Mouse (Mus musculus): ENCODE results near the gene Trappc4. TPM values are rescaled to one million over a fixed set of nuclear protein-coding genes. Genes with fewer than 3 reads are reported as not detected.
A peak's percentile ranks its signal among the peaks of the same experiment; 100 is the strongest.

Trappc4 gene
- total and polyA plus RNA-seq, 2 experiments from 2014 or later: 30.8 to 72.5 TPM

- DNase-seq (ENCODE audit: low spot score) (peak; percentile 46), ATAC-seq (ENCODE audit: insufficient read depth, low read depth) (peak; percentile 57)
- no peak overlapping the region for H3K27ac ChIP-seq (ENCODE audit: low read depth)
- 21% methylated on average over 4 of the region's 4 CpGs for WGBS
- no peaks in the 10 kb centered on the region for H3K4me1 ChIP-seq (ENCODE audit: control insufficient read depth, insufficient read depth)
- H3K9me3 ChIP-seq (replicated peaks; ENCODE audit: control insufficient read depth, low read length): no peaks in the 10 kb centered on the region
- peaks cover 45% of the 10 kb centered on the region for H3K36me3 ChIP-seq (replicated peaks; ENCODE audit: control insufficient read depth, insufficient read depth, low read length)
- H3K27me3 ChIP-seq (ENCODE audit: control insufficient read depth, insufficient read depth, low read length): no peaks in the 10 kb centered on the region
- TF ChIP-seq CTCF (IDR thresholded peaks at IDR 0.05; ENCODE audit: low read depth) (peak; percentile 79), EP300 (IDR thresholded peaks at IDR 0.05; ENCODE audit: low read depth) (no peak)
- no peak overlapping the region for H3K4me2 ChIP-seq (ENCODE audit: low read depth, low read length)
- no peak overlapping the region for H3K9ac ChIP-seq (replicated peaks; ENCODE audit: low read depth, low read length)
- no peak overlapping the region for H3K4me3 ChIP-seq (ENCODE audit: low read depth, low read length)
Measured at GRCm38 (mm10) chr9:44391466-44391865, 15.9 kb downstream of the Trappc4 start.

GRCm38 (mm10) chr9:44389273-44389672 lies 18.1 kb downstream of the Trappc4 start:
- WGBS: 55% methylated on average over 8 of the region's 8 CpGs
- H3K27me3 ChIP-seq (ENCODE audit: control insufficient read depth, insufficient read depth, low read length): no peaks in the 10 kb centered on the region
- H3K36me3 ChIP-seq (replicated peaks; ENCODE audit: control insufficient read depth, insufficient read depth, low read length): peaks cover 67% of the 10 kb centered on the region
- TF ChIP-seq CTCF (IDR thresholded peaks at IDR 0.05; ENCODE audit: low read depth) (peak; percentile 57), EP300 (IDR thresholded peaks at IDR 0.05; ENCODE audit: low read depth) (no peak)
- no peak overlapping the region for H3K4me2 ChIP-seq (ENCODE audit: low read depth, low read length)
- no peak overlapping the region for H3K27ac ChIP-seq (ENCODE audit: low read depth)
- ATAC-seq (ENCODE audit: insufficient read depth, low read depth) (no peak), DNase-seq (ENCODE audit: low spot score) (peak; percentile 39)
- no peaks in the 10 kb centered on the region for H3K9me3 ChIP-seq (replicated peaks; ENCODE audit: control insufficient read depth, low read length)
- no peak overlapping the region for H3K4me3 ChIP-seq (ENCODE audit: low read depth, low read length)
- no peak overlapping the region for H3K9ac ChIP-seq (replicated peaks; ENCODE audit: low read depth, low read length)
- H3K4me1 ChIP-seq (ENCODE audit: control insufficient read depth, insufficient read depth): no peaks in the 10 kb centered on the region

- 52% methylated on average over 3 of the region's 3 CpGs for WGBS
Measured at GRCm38 (mm10) chr9:44387221-44387620, 20.2 kb downstream of the Trappc4 start.

GRCm38 (mm10) chr9:44384596-44384995 lies 22.8 kb downstream of the Trappc4 start:
- Histone ChIP-seq H3K27ac (ENCODE audit: low read depth) (no peak overlapping the region), H3K9ac (replicated peaks; ENCODE audit: low read depth, low read length) (no peak overlapping the region), H3K27me3 (ENCODE audit: control insufficient read depth, insufficient read depth, low read length) (no peaks in the 10 kb centered on the region), H3K4me1 (ENCODE audit: control insufficient read depth, insufficient read depth) (peaks cover 9% of the 10 kb centered on the region; the same call in 1 of the 2 replicates), H3K4me3 (ENCODE audit: low read depth, low read length) (no peak overlapping the region), H3K4me2 (ENCODE audit: low read depth, low read length) (no peak overlapping the region), H3K36me3 (replicated peaks; ENCODE audit: control insufficient read depth, insufficient read depth, low read length) (peaks cover 89% of the 10 kb centered on the region), H3K9me3 (replicated peaks; ENCODE audit: control insufficient read depth, low read length) (no peaks in the 10 kb centered on the region)
- TF ChIP-seq EP300 (IDR thresholded peaks at IDR 0.05; ENCODE audit: low read depth): no peak
- TF ChIP-seq CTCF (IDR thresholded peaks at IDR 0.05; ENCODE audit: low read depth): no peak
- 87% methylated on average over 13 of the region's 13 CpGs for WGBS
- no peak for DNase-seq (ENCODE audit: low spot score)
- ATAC-seq (ENCODE audit: insufficient read depth, low read depth): no peak

More at GRCm38 (mm10) chr9:44387221-44387620, 20.2 kb downstream of the Trappc4 start:
- Histone ChIP-seq H3K4me1 (ENCODE audit: control insufficient read depth, insufficient read depth) (no peaks in the 10 kb centered on the region), H3K9me3 (replicated peaks; ENCODE audit: control insufficient read depth, low read length) (no peaks in the 10 kb centered on the region), H3K9ac (replicated peaks; ENCODE audit: low read depth, low read length) (no peak overlapping the region), H3K4me2 (ENCODE audit: low read depth, low read length) (no peak overlapping the region), H3K36me3 (replicated peaks; ENCODE audit: control insufficient read depth, insufficient read depth, low read length) (peaks cover 87% of the 10 kb centered on the region), H3K27me3 (ENCODE audit: control insufficient read depth, insufficient read depth, low read length) (no peaks in the 10 kb centered on the region), H3K27ac (ENCODE audit: low read depth) (no peak overlapping the region), H3K4me3 (ENCODE audit: low read depth, low read length) (no peak overlapping the region)
- no peak for ATAC-seq (ENCODE audit: insufficient read depth, low read depth)
- TF ChIP-seq CTCF (IDR thresholded peaks at IDR 0.05; ENCODE audit: low read depth) (no peak), EP300 (IDR thresholded peaks at IDR 0.05; ENCODE audit: low read depth) (no peak)
- DNase-seq (ENCODE audit: low spot score): no peak

DNA sequence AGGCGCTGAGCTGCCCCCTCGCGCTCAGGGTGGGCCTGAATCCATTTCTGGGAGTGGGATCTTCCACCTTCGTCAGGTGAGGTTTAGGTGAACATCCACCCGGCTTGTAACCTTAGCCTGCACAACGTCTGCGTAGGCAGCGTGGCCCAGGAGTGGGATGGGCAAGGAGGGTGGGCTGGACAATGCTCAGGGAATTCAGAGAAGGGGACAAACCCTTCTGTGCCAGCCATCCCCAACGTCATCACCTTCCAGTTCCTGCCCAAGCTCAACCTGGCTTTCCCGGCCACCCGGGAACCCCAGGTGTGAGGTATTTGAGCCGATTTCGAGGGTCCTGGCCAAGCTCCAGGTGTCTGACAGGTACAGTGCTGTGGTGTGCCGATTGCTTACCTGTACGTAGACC lies 27.5 kb downstream of the Trappc4 start:
- H3K9me3 ChIP-seq (replicated peaks; ENCODE audit: control insufficient read depth, low read length): no peaks in the 10 kb centered on the region
- ATAC-seq (ENCODE audit: insufficient read depth, low read depth) (no peak), DNase-seq (ENCODE audit: low spot score) (no peak)
- H3K9ac ChIP-seq (replicated peaks; ENCODE audit: low read depth, low read length): peak overlapping the region; percentile 71
- H3K27ac ChIP-seq (ENCODE audit: low read depth): peak overlapping the region; percentile 69
- H3K27me3 ChIP-seq (ENCODE audit: control insufficient read depth, insufficient read depth, low read length): no peaks in the 10 kb centered on the region
- peaks cover 15% of the 10 kb centered on the region for H3K4me1 ChIP-seq (ENCODE audit: control insufficient read depth, insufficient read depth)
- TF ChIP-seq EP300 (IDR thresholded peaks at IDR 0.05; ENCODE audit: low read depth) (no peak), CTCF (IDR thresholded peaks at IDR 0.05; ENCODE audit: low read depth) (no peak)
- H3K36me3 ChIP-seq (replicated peaks; ENCODE audit: control insufficient read depth, insufficient read depth, low read length): peaks cover 43% of the 10 kb centered on the region
- H3K4me2 ChIP-seq (ENCODE audit: low read depth, low read length): peak overlapping the region; percentile 87
- WGBS: 5% methylated on average over 15 of the region's 15 CpGs
- H3K4me3 ChIP-seq (ENCODE audit: low read depth, low read length): peak overlapping the region; percentile 62
